Mouse (Mus musculus) liver, adult 2 months (tissue): ENCODE data around the gene Cyb5r4. TPM values are rescaled to one million over a fixed set of nuclear protein-coding genes. Genes with fewer than 3 reads are reported as not detected.

Experiments used
- DNase-seq: peaks from one replicate; pipeline ENCODE4 v3.0.0-alpha.2; 2011; ENCODE audit warnings: low read depth, low spot score; ENCODE audit errors: extremely low read depth
- H3K27ac ChIP-seq: fragments of 200-500 bp; replicated peaks from 2 replicates; pipeline ENCODE4 v1.5.1; 2012; ENCODE audit warnings: low read depth, mild to moderate bottlenecking, control low read depth, inconsistent platforms, low read length; ENCODE audit not compliant: insufficient read depth
- H3K27me3 ChIP-seq: fragments of 200-500 bp; 2 replicates; pipeline ENCODE4 v1.6.1; 2012; ENCODE audit warnings: mild to moderate bottlenecking, moderate library complexity, low read length, inconsistent platforms; ENCODE audit not compliant: control insufficient read depth, insufficient read depth
- H3K36me3 ChIP-seq: fragments of 200-500 bp; 2 replicates; pipeline ENCODE4 v1.6.1; 2012; ENCODE audit warnings: low read length, inconsistent platforms; ENCODE audit not compliant: control insufficient read depth, insufficient read depth
- H3K4me1 ChIP-seq: fragments of 200-500 bp; 2 replicates; pipeline ENCODE4 v1.6.1; 2011; ENCODE audit warnings: low read length; ENCODE audit not compliant: control insufficient read depth, insufficient read depth
- H3K4me3 ChIP-seq: fragments of 200-500 bp; 2 replicates; pipeline ENCODE4 v1.5.1; 2011; ENCODE audit warnings: low read depth, mild to moderate bottlenecking, control low read depth, low read length, moderate library complexity; ENCODE audit not compliant: insufficient read depth
- H3K79me2 ChIP-seq: fragments of 200-500 bp; 2 replicates; pipeline ENCODE4 v1.6.1; 2012; ENCODE audit warnings: inconsistent platforms, mild to moderate bottlenecking, low read length, moderate library complexity; ENCODE audit not compliant: control insufficient read depth, insufficient read depth
- H3K9ac ChIP-seq: fragments of 200-500 bp; 2 replicates; pipeline ENCODE4 v1.6.1; 2012; ENCODE audit warnings: low read depth, mild to moderate bottlenecking, control low read depth, inconsistent platforms, low read length
- CTCF ChIP-seq: fragments of 200-500 bp; IDR thresholded peaks from 2 replicates; pipeline ENCODE4 v1.5.1; 2011; ENCODE audit warnings: low read depth, low read length, control low read depth
- POLR2A ChIP-seq: fragments of 200-500 bp; IDR thresholded peaks from 2 replicates; pipeline ENCODE4 v1.6.1; 2011; ENCODE audit warnings: low read length, control low read depth; ENCODE audit not compliant: insufficient read depth; ENCODE audit errors: extremely low read depth
- WGBS: fragments of 180-500 bp; shearing (Covaris S2); methylation state at CpG from one replicate; pipeline ENCODE4 v1.1.7; 2018; 5-methylcytosine and 5-hydroxymethylcytosine counted together
- polyA plus RNA-seq: library from polyadenylated mRNA; depleted of rRNA; stranded (reverse); fragments of >200 nt; gene quantifications from 2 replicates; pipeline ENCODE4 v1.2.3, GENCODE M21; 2012
- total RNA-seq: library from RNA; depleted of rRNA; stranded (reverse); fragments of >200 nt; gene quantifications from 2 replicates; pipeline ENCODE4 v1.2.3, GENCODE M21; 2014

The Cyb5r4 gene
- total and polyA plus RNA-seq, 2 experiments, result 5.8 to 30.0 TPM

GRCm38 (mm10) chr9:86980942-86981341, 40.9 kb upstream of the Cyb5r4 start:
- TF ChIP-seq POLR2A, result no peak
- no peak for TF ChIP-seq CTCF
- Histone ChIP-seq H3K27me3 (no peaks in the 10 kb centered on the region; the same call in 1 of the 2 replicates), H3K4me1 (no peaks in the 10 kb centered on the region), H3K4me3 (no peak overlapping the region), H3K79me2 (no peaks in the 10 kb centered on the region), H3K36me3 (no peaks in the 10 kb centered on the region), H3K9ac (no peak overlapping the region), H3K27ac (no peak overlapping the region)
- WGBS, result 44% methylated on average over 2 of the region's 2 CpGs
- DNase-seq, result no peak

- no peak for TF ChIP-seq POLR2A
- no peak for TF ChIP-seq CTCF
- Histone ChIP-seq H3K79me2 (no peaks in the 10 kb centered on the region), H3K36me3 (no peaks in the 10 kb centered on the region), H3K4me1 (no peaks in the 10 kb centered on the region), H3K4me3 (no peak overlapping the region), H3K27me3 (no peaks in the 10 kb centered on the region; the same call in 1 of the 2 replicates), H3K27ac (no peak overlapping the region), H3K9ac (no peak overlapping the region)
- no peak for DNase-seq
- WGBS, result 12% methylated on average over 10 of the region's 10 CpGs
Measured at GRCm38 (mm10) chr9:86981551-86981950, 40.3 kb upstream of the Cyb5r4 start.

GRCm38 (mm10) chr9:86984583-86984982, 37.2 kb upstream of the Cyb5r4 start:
- Histone ChIP-seq H3K27me3 (no peaks in the 10 kb centered on the region; the same call in 1 of the 2 replicates), H3K4me3 (no peak overlapping the region), H3K9ac (no peak overlapping the region), H3K79me2 (no peaks in the 10 kb centered on the region), H3K4me1 (no peaks in the 10 kb centered on the region), H3K27ac (no peak overlapping the region), H3K36me3 (no peaks in the 10 kb centered on the region)
- 68% methylated on average over 3 of the region's 3 CpGs for WGBS
- TF ChIP-seq POLR2A, result no peak
- no peak for TF ChIP-seq CTCF
- DNase-seq, result no peak

GRCm38 (mm10) chr9:86985105-86985504, 36.7 kb upstream of the Cyb5r4 start:
- no peaks in the 10 kb centered on the region; the same call in 1 of the 2 replicates for H3K27me3 ChIP-seq
- H3K9ac ChIP-seq, result no peak overlapping the region
- no peaks in the 10 kb centered on the region for H3K36me3 ChIP-seq
- H3K4me1 ChIP-seq, result no peaks in the 10 kb centered on the region
- 59% methylated on average over 6 of the region's 6 CpGs for WGBS
- no peak for DNase-seq
- no peak overlapping the region for H3K27ac ChIP-seq
- H3K79me2 ChIP-seq, result no peaks in the 10 kb centered on the region
- TF ChIP-seq POLR2A, result no peak
- TF ChIP-seq CTCF, result no peak
- H3K4me3 ChIP-seq, result no peak overlapping the region

- Histone ChIP-seq H3K36me3 (no peaks in the 10 kb centered on the region), H3K4me1 (no peaks in the 10 kb centered on the region), H3K27ac (no peak overlapping the region), H3K27me3 (no peaks in the 10 kb centered on the region), H3K79me2 (no peaks in the 10 kb centered on the region), H3K9ac (no peak overlapping the region), H3K4me3 (no peak overlapping the region)
- DNase-seq, result no peak
- 75% methylated on average over 7 of the region's 7 CpGs for WGBS
- TF ChIP-seq CTCF (no peak), POLR2A (no peak)
Measured at GRCm38 (mm10) chr9:86986703-86987296, 35.0 kb upstream of the Cyb5r4 start.

GRCm38 (mm10) chr9:86989822-86990221, 32.0 kb upstream of the Cyb5r4 start:
- Histone ChIP-seq H3K4me3 (no peak overlapping the region), H3K9ac (no peak overlapping the region), H3K4me1 (no peaks in the 10 kb centered on the region), H3K79me2 (no peaks in the 10 kb centered on the region), H3K27ac (no peak overlapping the region), H3K27me3 (no peaks in the 10 kb centered on the region), H3K36me3 (no peaks in the 10 kb centered on the region)
- DNase-seq, result no peak
- TF ChIP-seq CTCF (no peak), POLR2A (no peak)
